Mouse (Mus musculus): Measurements from ENCODE around the gene Fam186a. TPM values are rescaled to one million over a fixed set of nuclear protein-coding genes. Genes with fewer than 3 reads are reported as not detected.

Fam186a gene
- total RNA-seq, 4 experiments from 2014 or later, result 0.08 to 0.31 (median 0.15) TPM

Other genes starting within 250 kb of the Fam186a start
- 100 to 1,000 TPM; 189 to 666 (median 461) TPM for gene Gpd1, start 249.5 kb downstream of the Fam186a start, total RNA-seq (2022)
- gene Cox14, start 241.4 kb downstream of the Fam186a start, total RNA-seq (2022), result 100 to 1,000 TPM; 200 to 304 (median 253) TPM
- gene Cers5, start 194.2 kb downstream of the Fam186a start, total RNA-seq (2022), result 10 to 100 TPM; 58.2 to 67.4 (median 59.8) TPM
- gene Lima1, start 91.6 kb downstream of the Fam186a start, total RNA-seq (2022), result 10 to 100 TPM; 42.8 to 70.7 (median 52.7) TPM
- gene Larp4, start 3.0 kb upstream of the Fam186a start, total RNA-seq (2022), result 10 to 100 TPM; 59.9 to 82.8 (median 69.9) TPM
- gene Dip2b, start 71.6 kb upstream of the Fam186a start, total RNA-seq (2022), result 10 to 100 TPM; 16.5 to 22.5 (median 20.2) TPM

Measured in adrenal gland, adult 8-10 months (tissue).